Mouse (Mus musculus): Measurements from ENCODE around the gene B4galnt4.
A peak's percentile ranks its signal among the peaks of the same experiment; 100 is the strongest.

- no peak for TF ChIP-seq CTCF (IDR thresholded peaks at IDR 0.05; ENCODE audit: low read depth, low read length)
- TF ChIP-seq POLR2A (IDR thresholded peaks at IDR 0.05; ENCODE audit: extremely low read depth, insufficient read depth, low read length), result peak; percentile 20; the same call in 1 of the 2 replicates
Measured at GRCm38 (mm10) chr7:141051060-141051685, 9.7 kb upstream of the B4galnt4 start.
